Mouse (Mus musculus): ENCODE data around the gene Cldn24.

The Cldn24 gene

DNA sequence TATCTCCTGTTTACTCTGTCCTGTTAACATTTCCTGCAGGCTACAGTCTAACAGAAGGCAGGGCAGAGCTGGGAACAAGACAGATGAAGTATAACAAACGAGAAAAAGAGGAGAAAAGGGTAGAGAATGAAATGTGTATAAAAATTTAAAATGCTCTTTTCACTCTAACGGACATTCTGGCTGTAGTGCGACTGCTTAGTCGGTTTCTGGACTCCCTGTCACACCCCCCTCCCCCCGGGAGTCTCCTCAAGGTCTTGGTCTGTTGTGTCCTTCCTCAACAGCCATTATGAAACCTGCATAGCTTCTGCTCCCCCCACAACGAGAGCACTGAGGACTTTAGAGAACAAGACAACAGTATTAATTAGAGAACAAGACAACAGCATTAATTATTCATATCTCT, 10.7 kb downstream of the Cldn24 start:
- Histone ChIP-seq H3K4me1 (replicated peaks; ENCODE audit: low read depth, low read length) (peaks cover 11% of the 10 kb centered on the region), H3K9me3 (ENCODE audit: low read length) (no peaks in the 10 kb centered on the region), H3K36me3 (ENCODE audit: insufficient read depth, low read length) (peaks cover 36% of the 10 kb centered on the region), H3K27me3 (ENCODE audit: insufficient read depth, low read length) (no peaks in the 10 kb centered on the region), H3K4me3 (replicated peaks; ENCODE audit: low read length) (no peak overlapping the region)
- TF ChIP-seq CTCF (conservative IDR thresholded peaks at IDR 0.05; ENCODE audit: low read length) (no peak), NANOG (IDR thresholded peaks at IDR 0.05; ENCODE audit: borderline replicate concordance, low read length) (no peak), POU5F1 (IDR thresholded peaks at IDR 0.05; ENCODE audit: borderline replicate concordance, low read length) (no peak)

DNA sequence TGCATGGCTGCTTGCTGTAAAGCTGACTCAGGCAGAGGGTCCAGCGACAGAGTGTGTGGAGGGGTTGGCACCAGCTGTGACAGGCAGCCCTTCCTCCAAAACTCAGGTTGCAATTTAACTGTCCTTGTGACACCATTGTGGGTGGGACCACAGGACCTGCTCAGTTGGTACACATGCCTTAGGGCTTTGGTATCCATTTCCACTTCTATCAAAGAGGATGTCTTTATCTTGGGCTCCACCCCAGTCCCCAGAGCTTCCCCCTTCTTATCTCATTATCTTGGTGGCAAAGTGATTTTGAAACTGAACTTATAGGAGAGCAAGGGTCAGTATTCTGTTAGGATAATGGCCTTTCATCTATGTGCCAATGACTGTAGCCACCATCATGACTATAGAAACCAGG, 12.0 kb downstream of the Cldn24 start:
- peaks cover 30% of the 10 kb centered on the region for H3K36me3 ChIP-seq (ENCODE audit: insufficient read depth, low read length)
- H3K9me3 ChIP-seq (ENCODE audit: low read length), result no peaks in the 10 kb centered on the region
- no peak overlapping the region for H3K4me3 ChIP-seq (replicated peaks; ENCODE audit: low read length)
- peaks cover 7% of the 10 kb centered on the region for H3K4me1 ChIP-seq (replicated peaks; ENCODE audit: low read depth, low read length)
- TF ChIP-seq CTCF (conservative IDR thresholded peaks at IDR 0.05; ENCODE audit: low read length) (no peak), NANOG (IDR thresholded peaks at IDR 0.05; ENCODE audit: borderline replicate concordance, low read length) (no peak), POU5F1 (IDR thresholded peaks at IDR 0.05; ENCODE audit: borderline replicate concordance, low read length) (no peak)
- H3K27me3 ChIP-seq (ENCODE audit: insufficient read depth, low read length), result no peaks in the 10 kb centered on the region

DNA sequence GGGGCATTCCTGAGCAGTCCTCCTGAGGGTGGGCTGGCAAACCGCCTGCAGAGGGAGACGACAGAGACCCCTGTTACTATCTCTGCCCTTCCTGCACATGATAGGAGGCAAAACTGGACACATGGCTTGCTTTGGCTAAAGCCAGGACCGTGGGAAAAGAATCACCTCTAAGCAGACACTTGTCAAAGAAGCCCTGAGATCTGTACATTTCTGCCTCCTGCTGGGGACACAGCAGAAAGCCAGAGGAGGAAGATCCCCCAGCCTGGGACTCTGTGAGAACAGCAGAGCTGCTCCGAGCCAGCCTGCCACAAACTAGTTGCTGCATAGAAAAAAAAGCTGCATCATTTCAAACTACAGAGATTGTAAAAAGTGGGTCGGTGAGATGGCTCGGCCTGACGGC, 21.1 kb downstream of the Cldn24 start:
- Histone ChIP-seq H3K4me3 (replicated peaks; ENCODE audit: low read length) (peak overlapping the region; percentile 65), H3K9me3 (ENCODE audit: low read length) (no peaks in the 10 kb centered on the region), H3K4me1 (replicated peaks; ENCODE audit: low read depth, low read length) (peaks cover 43% of the 10 kb centered on the region), H3K27me3 (ENCODE audit: insufficient read depth, low read length) (no peaks in the 10 kb centered on the region), H3K36me3 (ENCODE audit: insufficient read depth, low read length) (peaks cover 42% of the 10 kb centered on the region)
- TF ChIP-seq NANOG (IDR thresholded peaks at IDR 0.05; ENCODE audit: borderline replicate concordance, low read length) (no peak), CTCF (conservative IDR thresholded peaks at IDR 0.05; ENCODE audit: low read length) (no peak; the same call in 1 of the 2 replicates), POU5F1 (IDR thresholded peaks at IDR 0.05; ENCODE audit: borderline replicate concordance, low read length) (no peak)

DNA sequence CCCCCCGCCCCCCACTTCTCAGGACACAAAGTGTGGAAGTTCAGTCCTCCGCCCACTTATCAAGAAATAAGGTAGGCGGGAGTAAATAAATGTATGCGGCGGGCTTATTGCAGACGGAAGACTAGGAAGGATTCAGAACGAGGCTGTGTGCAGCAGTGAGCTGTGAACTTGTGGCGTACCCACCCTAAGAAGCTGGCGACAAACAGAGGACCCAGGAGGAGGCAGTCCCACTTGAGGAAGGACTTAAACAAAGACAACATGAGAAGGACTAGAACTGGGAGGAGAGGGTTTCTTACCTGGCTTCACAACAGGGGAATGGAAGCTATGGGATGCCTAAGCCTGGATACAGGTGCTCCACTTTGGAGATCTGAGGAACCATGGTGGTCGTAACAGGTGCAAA, 21.7 kb downstream of the Cldn24 start:
- Histone ChIP-seq H3K4me1 (replicated peaks; ENCODE audit: low read depth, low read length) (peaks cover 44% of the 10 kb centered on the region), H3K4me3 (replicated peaks; ENCODE audit: low read length) (peak overlapping the region; percentile 65), H3K9me3 (ENCODE audit: low read length) (no peaks in the 10 kb centered on the region), H3K27me3 (ENCODE audit: insufficient read depth, low read length) (no peaks in the 10 kb centered on the region), H3K36me3 (ENCODE audit: insufficient read depth, low read length) (peaks cover 46% of the 10 kb centered on the region)
- no peak for TF ChIP-seq POU5F1 (IDR thresholded peaks at IDR 0.05; ENCODE audit: borderline replicate concordance, low read length)

DNA sequence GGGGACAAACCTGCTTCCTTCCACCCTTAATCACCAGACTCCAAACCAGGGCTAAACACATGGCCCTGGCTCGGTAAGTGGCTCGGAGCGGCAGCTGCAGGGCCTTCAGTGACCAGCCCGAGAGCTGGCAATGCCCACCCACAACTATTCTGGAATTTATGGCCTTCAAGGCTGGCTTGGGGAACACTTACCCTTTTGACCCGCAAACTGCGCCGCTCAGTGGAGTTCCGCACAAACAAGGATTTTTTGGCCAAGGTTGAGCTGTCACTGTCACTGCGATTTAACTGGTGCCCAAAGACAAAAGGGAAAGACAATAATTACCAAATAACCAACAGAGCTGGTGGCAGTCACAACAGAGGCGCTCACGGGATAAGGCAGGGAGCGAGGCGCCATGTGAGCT, 24.0 kb downstream of the Cldn24 start:
- Histone ChIP-seq H3K4me3 (replicated peaks; ENCODE audit: low read length) (no peak overlapping the region), H3K9me3 (ENCODE audit: low read length) (no peaks in the 10 kb centered on the region), H3K36me3 (ENCODE audit: insufficient read depth, low read length) (peaks cover 49% of the 10 kb centered on the region), H3K27me3 (ENCODE audit: insufficient read depth, low read length) (no peaks in the 10 kb centered on the region), H3K4me1 (replicated peaks; ENCODE audit: low read depth, low read length) (peaks cover 44% of the 10 kb centered on the region)
- no peak for TF ChIP-seq NANOG (IDR thresholded peaks at IDR 0.05; ENCODE audit: borderline replicate concordance, low read length)
- no peak for TF ChIP-seq CTCF (conservative IDR thresholded peaks at IDR 0.05; ENCODE audit: low read length)
- no peak for TF ChIP-seq POU5F1 (IDR thresholded peaks at IDR 0.05; ENCODE audit: borderline replicate concordance, low read length)

DNA sequence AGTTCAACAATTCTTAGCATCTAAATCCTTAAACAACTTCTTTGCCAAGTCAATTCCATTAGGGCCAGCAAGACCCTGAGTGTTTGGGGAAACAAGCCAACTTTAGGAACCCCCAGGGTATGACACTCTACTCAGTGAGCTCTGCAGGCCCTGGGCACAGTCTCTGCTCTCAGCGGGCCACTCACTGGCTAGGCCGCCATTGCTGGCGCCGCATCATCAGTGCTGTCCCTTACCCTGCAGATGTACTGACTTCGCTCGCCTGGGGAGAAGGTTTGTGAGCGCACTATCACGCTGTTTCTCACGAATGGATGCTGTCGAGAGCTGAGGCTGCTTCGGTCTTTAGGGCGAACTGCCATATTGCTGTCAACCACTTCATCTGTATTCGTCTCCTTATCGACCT, 25.2 kb downstream of the Cldn24 start:
- TF ChIP-seq POU5F1 (IDR thresholded peaks at IDR 0.05; ENCODE audit: borderline replicate concordance, low read length), result no peak
- no peak for TF ChIP-seq CTCF (conservative IDR thresholded peaks at IDR 0.05; ENCODE audit: low read length)
- TF ChIP-seq NANOG (IDR thresholded peaks at IDR 0.05; ENCODE audit: borderline replicate concordance, low read length), result no peak
- Histone ChIP-seq H3K9me3 (ENCODE audit: low read length) (no peaks in the 10 kb centered on the region), H3K27me3 (ENCODE audit: insufficient read depth, low read length) (no peaks in the 10 kb centered on the region), H3K36me3 (ENCODE audit: insufficient read depth, low read length) (peaks cover 56% of the 10 kb centered on the region), H3K4me1 (replicated peaks; ENCODE audit: low read depth, low read length) (peaks cover 49% of the 10 kb centered on the region), H3K4me3 (replicated peaks; ENCODE audit: low read length) (no peak overlapping the region)

DNA sequence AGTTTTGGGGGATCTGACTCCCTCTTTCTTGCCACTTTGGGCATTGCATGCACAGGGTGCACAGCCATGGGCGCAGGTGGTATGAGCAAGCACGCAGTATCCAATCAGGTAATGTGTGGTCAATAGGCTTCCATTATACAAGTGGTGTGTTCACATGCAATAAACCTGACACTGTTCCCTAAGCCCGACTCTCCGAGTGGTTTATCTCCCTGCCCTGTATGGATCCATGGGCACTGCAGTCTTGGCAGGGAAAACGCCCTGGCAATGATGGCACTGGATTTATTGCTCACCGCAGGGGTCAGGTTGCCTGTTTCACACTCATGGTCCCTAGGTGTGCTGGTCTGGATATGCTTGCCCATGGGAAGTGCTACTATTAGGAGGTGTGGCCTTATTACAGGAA, 26.0 kb downstream of the Cldn24 start:
- Histone ChIP-seq H3K4me3 (replicated peaks; ENCODE audit: low read length) (no peak overlapping the region), H3K9me3 (ENCODE audit: low read length) (no peaks in the 10 kb centered on the region), H3K4me1 (replicated peaks; ENCODE audit: low read depth, low read length) (peaks cover 49% of the 10 kb centered on the region), H3K27me3 (ENCODE audit: insufficient read depth, low read length) (no peaks in the 10 kb centered on the region), H3K36me3 (ENCODE audit: insufficient read depth, low read length) (peaks cover 55% of the 10 kb centered on the region)
- no peak for TF ChIP-seq CTCF (conservative IDR thresholded peaks at IDR 0.05; ENCODE audit: low read length)
- TF ChIP-seq POU5F1 (IDR thresholded peaks at IDR 0.05; ENCODE audit: borderline replicate concordance, low read length), result no peak
- TF ChIP-seq NANOG (IDR thresholded peaks at IDR 0.05; ENCODE audit: borderline replicate concordance, low read length), result no peak

DNA sequence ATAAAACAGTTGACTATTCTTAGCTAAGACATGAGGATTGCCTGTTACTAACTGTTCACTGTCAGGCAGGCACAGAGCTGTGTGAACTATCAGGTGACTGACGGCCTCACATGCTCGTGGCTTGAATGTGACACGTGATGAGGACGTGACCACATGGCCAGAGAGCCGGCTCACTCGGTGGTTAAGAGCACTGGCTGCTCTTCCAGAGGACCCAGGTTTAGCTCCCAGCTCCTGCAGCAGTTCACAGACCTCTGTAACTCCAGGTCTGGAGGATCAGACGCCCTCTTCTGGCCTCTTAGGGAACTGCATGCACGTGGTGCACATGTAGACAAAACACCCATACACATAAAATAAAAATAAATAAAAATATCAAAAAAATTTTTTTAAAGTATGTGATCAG, 27.9 kb downstream of the Cldn24 start:
- Histone ChIP-seq H3K9me3 (ENCODE audit: low read length) (no peaks in the 10 kb centered on the region), H3K4me1 (replicated peaks; ENCODE audit: low read depth, low read length) (peaks cover 37% of the 10 kb centered on the region), H3K36me3 (ENCODE audit: insufficient read depth, low read length) (peaks cover 50% of the 10 kb centered on the region), H3K4me3 (replicated peaks; ENCODE audit: low read length) (no peak overlapping the region), H3K27me3 (ENCODE audit: insufficient read depth, low read length) (no peaks in the 10 kb centered on the region)
- TF ChIP-seq POU5F1 (IDR thresholded peaks at IDR 0.05; ENCODE audit: borderline replicate concordance, low read length) (no peak), NANOG (IDR thresholded peaks at IDR 0.05; ENCODE audit: borderline replicate concordance, low read length) (no peak), CTCF (conservative IDR thresholded peaks at IDR 0.05; ENCODE audit: low read length) (peak; percentile 39)

DNA sequence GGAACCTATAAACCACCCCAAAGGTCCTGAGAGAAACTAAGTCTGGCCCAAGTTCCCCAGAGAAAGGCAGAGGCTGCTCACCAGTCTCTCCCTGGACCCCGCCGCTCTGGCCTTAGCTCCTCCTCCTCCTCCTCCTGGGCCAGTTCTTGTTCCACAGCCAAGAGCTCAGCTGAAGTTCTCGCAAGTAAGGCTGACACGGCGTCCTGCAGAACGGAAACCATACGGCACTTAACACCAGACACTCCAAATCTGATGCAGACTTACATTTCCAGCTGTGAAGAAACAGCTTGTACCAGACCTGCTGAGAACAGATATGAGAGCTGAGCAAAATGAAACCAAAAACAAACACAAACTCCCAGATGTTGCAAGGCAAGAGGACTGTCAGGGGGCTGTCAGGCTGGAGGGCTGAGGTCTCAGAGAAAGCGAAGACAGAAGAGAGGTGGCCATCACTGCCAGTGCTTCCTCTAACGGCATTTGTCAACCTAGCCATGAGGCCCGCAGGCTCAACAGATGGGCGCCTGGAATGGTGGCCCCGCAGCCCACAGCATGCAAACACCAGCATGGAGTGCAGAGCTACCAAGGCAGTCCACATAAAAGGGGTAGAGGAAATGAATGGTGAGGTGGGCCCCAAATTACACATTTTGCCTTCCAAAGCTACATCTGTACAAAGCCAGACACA, 30.0 kb downstream of the Cldn24 start:
- TF ChIP-seq POU5F1 (IDR thresholded peaks at IDR 0.05; ENCODE audit: borderline replicate concordance, low read length) (no peak), CTCF (conservative IDR thresholded peaks at IDR 0.05; ENCODE audit: low read length) (no peak), NANOG (IDR thresholded peaks at IDR 0.05; ENCODE audit: borderline replicate concordance, low read length) (no peak)
- Histone ChIP-seq H3K27me3 (ENCODE audit: insufficient read depth, low read length) (no peaks in the 10 kb centered on the region), H3K4me3 (replicated peaks; ENCODE audit: low read length) (no peak overlapping the region), H3K36me3 (ENCODE audit: insufficient read depth, low read length) (peaks cover 53% of the 10 kb centered on the region), H3K9me3 (ENCODE audit: low read length) (no peaks in the 10 kb centered on the region), H3K4me1 (replicated peaks; ENCODE audit: low read depth, low read length) (peaks cover 23% of the 10 kb centered on the region)

Data from E14TG2a.4 (cell line).